Mouse (Mus musculus) urinary bladder, postnatal 14 days (tissue): ENCODE results near the gene Fancf.

Source experiments
- DNase-seq: peaks from one replicate; pipeline ENCODE4 v3.0.0; 2021; ENCODE audit warnings: low spot score

Gene Fancf

DNA sequence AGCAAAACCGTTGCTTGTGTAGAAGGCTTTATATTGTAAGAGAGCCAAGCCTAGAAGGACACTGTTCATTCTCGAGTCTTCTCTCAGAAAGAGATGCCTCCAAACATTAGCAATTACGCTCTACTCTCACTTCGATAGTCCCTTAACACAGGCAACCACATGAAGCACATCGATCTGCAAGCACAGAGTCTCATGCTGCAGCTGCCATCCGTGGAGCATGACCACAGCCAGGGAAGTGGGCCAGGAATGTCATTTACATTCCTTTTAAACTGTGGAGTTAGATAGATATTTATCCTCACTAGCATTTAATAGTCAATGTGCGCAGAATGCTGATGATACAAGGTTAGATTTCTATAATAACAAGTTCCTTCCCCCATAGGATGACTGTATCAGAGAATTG, 21.6 kb downstream of the Fancf start:
- DNase-seq: no peak

DNA sequence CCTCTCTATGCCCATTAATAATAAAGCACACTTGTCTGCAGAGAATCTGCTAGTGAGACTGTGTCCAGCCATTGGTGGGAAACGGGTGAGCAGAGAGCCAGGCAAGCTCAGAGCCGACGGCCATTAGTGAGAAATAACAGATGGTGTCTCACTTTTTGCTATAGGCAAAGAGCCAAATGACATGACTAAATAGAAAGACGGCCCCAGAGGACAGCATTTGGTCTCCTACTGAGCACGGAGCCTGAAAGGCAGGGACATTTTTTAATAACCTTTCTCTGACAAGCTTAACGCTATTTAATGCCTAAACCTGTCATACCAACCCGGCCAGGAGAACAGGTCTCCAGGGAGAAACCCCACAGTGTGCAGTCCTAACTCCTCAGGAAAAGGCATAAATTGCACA, 30.1 kb downstream of the Fancf start:
- no peak for DNase-seq

DNA sequence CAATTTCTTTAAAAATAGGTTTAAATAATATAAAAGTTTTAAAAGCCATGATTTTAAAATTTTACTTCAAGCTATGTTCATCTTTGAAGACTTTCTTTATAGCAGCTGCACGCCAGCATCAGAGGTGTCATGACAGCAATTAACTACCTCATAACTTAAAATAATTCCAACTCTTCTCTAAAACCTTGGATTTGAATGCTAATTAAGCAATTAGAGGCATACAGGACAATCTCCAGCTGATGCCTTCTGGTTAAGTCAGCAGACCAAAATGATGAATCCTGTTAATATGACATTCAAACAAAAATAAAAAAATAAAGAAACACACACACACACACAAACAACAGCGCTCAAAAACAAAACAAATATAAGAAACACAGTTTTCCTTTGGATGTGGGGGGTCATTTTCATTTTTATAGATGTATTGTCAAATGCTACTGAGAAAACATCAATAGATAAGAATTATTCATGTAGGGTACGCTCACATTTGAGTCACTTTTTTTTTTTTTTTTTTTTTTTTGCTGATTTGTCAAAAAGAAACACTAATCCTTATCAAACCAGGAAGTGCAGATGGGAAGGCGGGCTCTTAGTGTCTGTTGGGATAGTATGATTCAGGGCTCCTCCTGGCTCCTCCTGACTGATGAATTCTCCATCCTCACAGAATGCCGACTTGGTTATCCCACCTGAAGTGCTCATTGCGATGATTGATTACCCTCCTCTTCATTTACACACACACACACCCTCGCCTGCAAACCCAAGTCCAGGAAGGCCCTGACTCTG, 38.3 kb downstream of the Fancf start:
- DNase-seq: no peak

DNA sequence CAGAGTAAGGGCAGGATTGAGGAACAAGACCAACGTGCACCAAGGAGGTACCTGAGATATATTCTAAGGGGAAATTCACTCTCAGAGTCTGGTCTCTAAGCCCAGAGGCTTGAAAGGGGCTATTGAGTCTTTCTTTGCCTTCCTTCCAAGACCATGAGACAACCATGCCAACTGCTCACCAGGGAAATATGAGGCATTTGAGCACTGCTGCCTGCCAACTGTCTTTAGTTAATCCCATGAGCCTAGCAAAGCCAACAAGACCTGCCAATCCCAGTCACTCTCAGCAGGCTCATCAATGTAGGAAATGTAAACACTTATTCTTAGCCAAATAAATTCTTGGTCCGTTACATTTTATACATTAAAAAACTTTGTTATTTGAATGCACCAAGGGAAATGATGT, 40.6 kb downstream of the Fancf start:
- no peak for DNase-seq

DNA sequence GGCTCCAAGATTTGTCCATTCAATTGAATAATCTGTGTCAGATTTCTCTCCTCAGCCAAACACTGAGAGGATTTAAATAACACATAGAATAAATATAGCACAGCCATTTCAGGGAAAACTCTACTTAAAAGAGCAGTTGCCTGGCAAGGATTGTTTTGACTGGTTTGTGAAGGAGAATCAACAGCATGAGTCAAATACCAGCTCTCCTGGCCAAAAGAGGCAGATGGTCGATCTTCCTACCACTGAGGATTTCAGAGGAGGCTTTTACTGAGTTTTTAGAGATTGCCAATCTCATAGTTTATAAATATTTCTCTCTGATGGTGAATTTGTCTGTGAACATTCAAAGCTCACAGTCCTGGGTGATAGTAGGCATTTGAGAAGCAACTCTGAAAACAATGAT, 42.2 kb downstream of the Fancf start:
- no peak for DNase-seq

DNA sequence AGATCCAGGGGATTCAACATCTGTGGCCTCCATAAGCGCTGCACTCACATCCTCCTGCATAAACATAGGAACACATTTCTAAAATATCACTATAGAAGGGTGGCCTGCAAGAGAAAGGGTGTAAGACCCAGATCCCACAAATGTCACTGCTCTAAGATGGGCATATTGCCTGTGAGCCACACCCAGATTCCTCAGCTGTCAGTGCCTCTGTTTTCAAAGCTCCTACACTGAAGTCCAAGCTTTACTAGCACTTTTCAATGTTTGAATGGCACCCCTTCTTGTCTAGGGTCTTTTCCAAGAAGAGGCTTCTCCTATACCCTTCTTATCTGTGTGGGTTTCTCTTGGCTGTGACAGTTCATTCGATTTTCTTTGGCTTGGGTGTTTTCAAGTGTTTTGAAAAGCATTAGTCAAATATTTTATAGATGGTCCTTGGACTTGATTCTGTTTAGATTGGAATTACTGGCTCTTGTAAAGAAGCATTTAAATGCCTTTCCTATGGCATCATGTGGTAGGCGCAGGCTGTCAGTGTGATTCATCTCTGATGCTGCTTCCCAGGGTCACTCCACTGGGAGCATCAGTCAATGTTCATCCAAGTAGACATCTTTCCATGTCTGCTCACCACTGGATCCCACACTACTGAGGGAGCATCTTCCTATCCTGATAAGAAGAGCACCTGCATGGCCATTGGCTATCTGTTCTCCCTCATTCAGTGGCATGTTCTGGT, 43.7 kb downstream of the Fancf start:
- DNase-seq: no peak

DNA sequence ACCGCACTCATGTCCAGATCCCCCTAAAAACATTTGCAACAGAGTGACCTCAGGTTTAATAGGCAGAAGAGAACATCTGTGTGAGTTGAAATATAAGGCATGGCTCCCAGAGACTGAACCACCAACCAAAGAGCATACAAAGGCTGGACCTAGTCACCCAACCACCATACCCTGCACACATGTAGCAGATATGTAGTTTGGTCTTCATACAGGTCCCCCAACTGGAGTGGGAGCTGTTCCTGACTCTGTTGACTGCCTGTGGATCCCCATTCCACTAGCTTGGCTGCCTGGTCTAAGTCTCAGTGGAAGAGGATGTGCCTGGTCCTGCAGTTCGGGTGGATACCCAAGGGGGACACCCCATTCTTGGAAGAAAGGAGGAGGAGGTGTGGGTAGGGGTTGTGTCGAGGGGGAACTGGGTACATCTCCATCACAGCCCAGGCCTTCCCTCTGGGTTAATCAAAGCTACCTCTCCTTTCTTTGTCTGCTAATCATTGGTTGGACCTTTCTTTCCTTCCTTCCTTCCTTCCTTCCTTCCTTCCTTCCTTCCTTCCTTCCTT, 45.7 kb downstream of the Fancf start:
- DNase-seq: no peak

DNA sequence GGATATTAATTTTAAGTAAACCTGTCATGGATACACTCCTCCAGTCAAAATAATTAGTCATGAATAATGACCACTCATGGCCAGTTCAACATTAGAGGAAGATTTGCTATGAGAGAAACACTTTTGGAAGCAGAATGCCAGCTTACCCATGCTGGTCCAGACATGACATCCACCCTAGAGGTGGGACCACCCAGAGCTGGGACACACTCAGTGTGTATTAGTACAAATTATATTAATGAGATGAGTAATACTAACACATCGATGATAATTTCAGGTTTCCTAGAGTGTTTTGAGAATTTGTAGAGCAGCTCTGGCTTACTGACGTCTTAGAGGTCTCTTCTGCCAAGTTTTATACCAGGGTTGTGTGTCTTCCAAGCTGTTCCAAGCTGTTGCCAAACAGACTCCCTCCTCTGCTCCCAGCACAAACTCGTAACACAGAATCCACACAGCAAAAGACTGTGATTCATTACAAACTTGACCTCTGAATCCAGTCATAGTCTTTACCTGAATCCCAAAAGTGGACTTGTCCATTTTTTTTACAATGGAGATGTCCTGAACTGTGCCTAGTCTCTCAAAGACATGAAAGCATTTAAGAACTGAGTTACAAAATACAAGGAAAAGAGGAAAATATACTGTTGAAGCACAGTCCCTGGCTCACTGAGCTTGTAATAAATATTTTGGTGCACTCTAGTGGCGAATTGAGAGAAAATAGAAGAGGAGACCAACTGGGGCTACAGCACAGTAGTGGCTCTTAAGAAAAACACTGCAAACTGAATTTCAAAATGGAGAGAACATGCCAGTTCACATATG, 46.4 kb downstream of the Fancf start:
- no peak for DNase-seq
